8 mouse cellular contexts compared by ENCODE assay signal in genomic region chr1:82838469-82839295, GRCm38 (mm10). TPM values are rescaled to one million over a fixed set of nuclear protein-coding genes. Genes with fewer than 3 reads are reported as not detected.
DNase-seq lines count a peak whose midpoint lies in the region; ATAC-seq lines count a peak whose summit lies in the region.

No protein-coding gene starts in this region.

- peak; percentile 21; the same call in 1 of the 2 replicates for ATAC-seq in cerebellum, adult (ENCODE audit: insufficient number of reproducible peaks, low FRiP score, low TSS enrichment)
- ATAC-seq in neural tube, embryonic 11.5 days (ENCODE audit: insufficient read depth, low FRiP score, low TSS enrichment) = 0 out of 2 replicates have a peak, but pooled peaks have one; percentile 20
- ATAC-seq in limb, embryonic 12.5 days (ENCODE audit: insufficient number of reproducible peaks, insufficient read depth, low FRiP score, low TSS enrichment, low read depth) = peak; percentile 67; the same call in 1 of the 2 replicates
- 0 out of 2 replicates have a peak, but pooled peaks have one; percentile 10 for ATAC-seq in stomach, embryonic 14.5 days (ENCODE audit: insufficient number of reproducible peaks, insufficient read depth, low FRiP score, low read depth)
- no peak; the same call in 1 of the 2 replicates for ATAC-seq in frontal cortex, adult (ENCODE audit: low TSS enrichment)

- no peaks in the 10 kb centered on the region for H3K9me3 ChIP-seq in neural tube, embryonic 11.5 days (ENCODE audit: control insufficient read depth, low read length)
- no peaks in the 10 kb centered on the region for H3K9me3 ChIP-seq in limb, embryonic 12.5 days
- no peaks in the 10 kb centered on the region for H3K9me3 ChIP-seq in stomach, embryonic 14.5 days (ENCODE audit: control insufficient read depth, low read depth, low read length)

- H3K4me2 ChIP-seq in neural tube, embryonic 11.5 days (ENCODE audit: low read depth) = peak overlapping the region; percentile 79
- H3K4me2 ChIP-seq in limb, embryonic 12.5 days = peak overlapping the region; percentile 91
- H3K4me2 ChIP-seq in stomach, embryonic 14.5 days (replicated peaks; ENCODE audit: low read depth, low read length) = peak overlapping the region; percentile 50

- H3K36me3 ChIP-seq in neural tube, embryonic 11.5 days (ENCODE audit: control insufficient read depth, insufficient read depth, low read length) = 0 out of 2 replicates have a peak, but pooled peaks cover 3% of the 10 kb centered on the region
- H3K36me3 ChIP-seq in limb, embryonic 12.5 days = no peaks in the 10 kb centered on the region; the same call in 1 of the 2 replicates
- H3K36me3 ChIP-seq in stomach, embryonic 14.5 days (ENCODE audit: control insufficient read depth, insufficient read depth, low read length) = no peaks in the 10 kb centered on the region

- peak overlapping the region; percentile 99 for H3K4me3 ChIP-seq in neural tube, embryonic 11.5 days (ENCODE audit: low read depth, low read length)
- H3K4me3 ChIP-seq in limb, embryonic 12.5 days (replicated peaks) = peak overlapping the region; percentile 99
- H3K4me3 ChIP-seq in stomach, embryonic 14.5 days (ENCODE audit: low read depth, low read length) = peak overlapping the region; percentile 96

- no peaks in the 10 kb centered on the region for H3K4me1 ChIP-seq in neural tube, embryonic 11.5 days (ENCODE audit: control insufficient read depth, insufficient read depth, low read length)
- peaks cover 13% of the 10 kb centered on the region for H3K4me1 ChIP-seq in limb, embryonic 12.5 days (replicated peaks)
- 0 out of 2 replicates have a peak, but pooled peaks cover 8% of the 10 kb centered on the region for H3K4me1 ChIP-seq in stomach, embryonic 14.5 days (ENCODE audit: control insufficient read depth, insufficient read depth, low read length)

- H3K9ac ChIP-seq in neural tube, embryonic 11.5 days (ENCODE audit: low read length) = peak overlapping the region; percentile 48; the same call in 1 of the 2 replicates
- H3K9ac ChIP-seq in limb, embryonic 12.5 days (replicated peaks) = peak overlapping the region; percentile 97; the same call in 1 of the 2 replicates
- no peak overlapping the region for H3K9ac ChIP-seq in stomach, embryonic 14.5 days (replicated peaks; ENCODE audit: low read depth, low read length)

- no peaks in the 10 kb centered on the region for H3K27me3 ChIP-seq in neural tube, embryonic 11.5 days (ENCODE audit: control insufficient read depth, insufficient read depth, low read length)
- no peaks in the 10 kb centered on the region for H3K27me3 ChIP-seq in limb, embryonic 12.5 days
- no peaks in the 10 kb centered on the region for H3K27me3 ChIP-seq in stomach, embryonic 14.5 days (ENCODE audit: control insufficient read depth, insufficient read depth, low read length)

- 26% methylated on average over 18 of the region's 18 CpGs for WGBS in neural tube, embryonic 11.5 days
- 33% methylated on average over 18 of the region's 18 CpGs for WGBS in limb, embryonic 12.5 days
- WGBS in stomach, embryonic 14.5 days = 28% methylated on average over 18 of the region's 18 CpGs

- no peak overlapping the region for H3K27ac ChIP-seq in neural tube, embryonic 11.5 days (ENCODE audit: low read depth, low read length)
- H3K27ac ChIP-seq in limb, embryonic 12.5 days = no peak overlapping the region
- H3K27ac ChIP-seq in stomach, embryonic 14.5 days (ENCODE audit: low read length) = no peak overlapping the region; the same call in 1 of the 2 replicates

- DNase-seq in cerebellum, adult 18-20 months = no peak
- DNase-seq in neural tube, embryonic 11.5 days (ENCODE audit: low spot score) = no peak
- no peak for DNase-seq in neural tube, embryonic 10.5 days (ENCODE audit: extremely low spot score, low spot score)
- DNase-seq in right cerebral cortex, postnatal 36 days (ENCODE audit: low spot score in 2 of 2) = no peak

RNA-seq across cellular contexts. Expression of gene Agfg1, which starts 0.6 kb away (rescaled TPM):
- polyA plus RNA-seq in neural tube, embryonic 11.5 days (2014; fragmentation: Nextera tagmentation; extraction: Ambion mirVana) = 55.0 and 58.4 TPM in 2 replicates
- 35.9 and 37.6 TPM in 2 replicates for polyA plus RNA-seq in limb, embryonic 12.5 days (2016; fragmentation: Nextera tagmentation; extraction: Ambion mirVana)
- 37.2 and 41.0 TPM in 2 replicates for polyA plus RNA-seq in stomach, embryonic 14.5 days (2014; fragmentation: Nextera tagmentation; extraction: Ambion mirVana)
